Mouse (Mus musculus): ENCODE measurements around the gene Rap1gap2.

GRCm38 (mm10) chr11:74533050-74533449 is 77.7 kb downstream of the Rap1gap2 start:
- TF ChIP-seq POLR2A (IDR thresholded peaks at IDR 0.05; ENCODE audit: low read depth, low read length) = no peak; the same call in 1 of the 2 replicates
- no peak for TF ChIP-seq CTCF (conservative IDR thresholded peaks at IDR 0.05 in 1 of 2, IDR thresholded peaks at IDR 0.05 in 1 of 2; ENCODE audit: low read depth in 2 of 2, low read length in 2 of 2)
- TF ChIP-seq MAFK (IDR thresholded peaks at IDR 0.05; ENCODE audit: insufficient replicate concordance, low read length) = peak; percentile 82
- peak; percentile 96 for TF ChIP-seq MEF2A (IDR thresholded peaks at IDR 0.05; ENCODE audit: borderline replicate concordance, low read depth, low read length)
- peak; percentile 99 for TF ChIP-seq EP300 (IDR thresholded peaks at IDR 0.05; ENCODE audit: low read length)
- peak; percentile 94 for TF ChIP-seq MAZ (IDR thresholded peaks at IDR 0.05; ENCODE audit: low read depth, low read length)
- TF ChIP-seq TCF12 (IDR thresholded peaks at IDR 0.05; ENCODE audit: low read depth, low read length) = peak; percentile 100
- no peak for TF ChIP-seq MXI1 (IDR thresholded peaks at IDR 0.05; ENCODE audit: low read depth, low read length)
- TF ChIP-seq HCFC1 (IDR thresholded peaks at IDR 0.05; ENCODE audit: low read depth, low read length) = peak; percentile 47
- TF ChIP-seq USF2 (conservative IDR thresholded peaks at IDR 0.05; ENCODE audit: low read depth, low read length) = no peak
- no peak for TF ChIP-seq USF1 (IDR thresholded peaks at IDR 0.05; ENCODE audit: low read depth, low read length)
- peak; percentile 78 for TF ChIP-seq RCOR1 (conservative IDR thresholded peaks at IDR 0.05; ENCODE audit: low read depth, low read length)
- peak; percentile 98 for TF ChIP-seq ETS1 (conservative IDR thresholded peaks at IDR 0.05; ENCODE audit: low read depth, low read length)
- TF ChIP-seq POLR2AphosphoS2 (IDR thresholded peaks at IDR 0.05; ENCODE audit: low read depth, low read length) = no peak
